Mouse (Mus musculus) cerebellum, adult 2 months (tissue): ENCODE results near the gene Trim13. TPM values are rescaled to one million over a fixed set of nuclear protein-coding genes. Genes with fewer than 3 reads are reported as not detected.

Experiments used
- DNase-seq, 2 experiments: peaks; one replicate each; pipeline ENCODE4 v3.0.0; 2021
- H3K27ac ChIP-seq: fragments of 200-500 bp; 2 replicates; pipeline ENCODE4 v1.5.1; 2012; ENCODE audit warnings: low read length, control low read depth, inconsistent platforms; ENCODE audit not compliant: insufficient read depth
- H3K27me3 ChIP-seq: fragments of 200-500 bp; 2 replicates; pipeline ENCODE4 v1.6.1; 2012; ENCODE audit warnings: inconsistent platforms, mild to moderate bottlenecking, low read length, moderate library complexity; ENCODE audit not compliant: control insufficient read depth, insufficient read depth
- H3K4me1 ChIP-seq: fragments of 200-500 bp; 2 replicates; pipeline ENCODE4 v1.6.1; 2011; ENCODE audit warnings: low read length; ENCODE audit not compliant: control insufficient read depth, insufficient read depth
- H3K4me3 ChIP-seq: fragments of 200-500 bp; replicated peaks from 2 replicates; pipeline ENCODE3; 2011; ENCODE audit warnings: mild to moderate bottlenecking, low read depth, low read length, control low read depth; ENCODE audit not compliant: insufficient read depth
- CTCF ChIP-seq: fragments of 200-500 bp; IDR thresholded peaks from 2 replicates; pipeline ENCODE4 v1.5.1; 2011; ENCODE audit warnings: low read depth, mild to moderate bottlenecking, control low read depth, low read length, moderate library complexity, borderline replicate concordance; ENCODE audit not compliant: insufficient read depth
- POLR2A ChIP-seq: fragments of 200-500 bp; IDR thresholded peaks from 2 replicates; pipeline ENCODE4 v1.6.1; 2011; ENCODE audit warnings: low read length, control low read depth, borderline replicate concordance; ENCODE audit not compliant: insufficient read depth
- WGBS: fragments of 180-500 bp; shearing (Covaris S2); methylation state at CpG from one replicate; pipeline ENCODE4 v1.1.7; 2018; 5-methylcytosine and 5-hydroxymethylcytosine counted together
- polyA plus RNA-seq: library from polyadenylated mRNA; depleted of rRNA; stranded (reverse); fragments of >200 nt; gene quantifications from 2 replicates; pipeline ENCODE4 v1.2.3, GENCODE M21; 2012; rRNA removed

The Trim13 gene
- polyA plus RNA-seq, 1 experiment, result 16.7 TPM

DNA sequence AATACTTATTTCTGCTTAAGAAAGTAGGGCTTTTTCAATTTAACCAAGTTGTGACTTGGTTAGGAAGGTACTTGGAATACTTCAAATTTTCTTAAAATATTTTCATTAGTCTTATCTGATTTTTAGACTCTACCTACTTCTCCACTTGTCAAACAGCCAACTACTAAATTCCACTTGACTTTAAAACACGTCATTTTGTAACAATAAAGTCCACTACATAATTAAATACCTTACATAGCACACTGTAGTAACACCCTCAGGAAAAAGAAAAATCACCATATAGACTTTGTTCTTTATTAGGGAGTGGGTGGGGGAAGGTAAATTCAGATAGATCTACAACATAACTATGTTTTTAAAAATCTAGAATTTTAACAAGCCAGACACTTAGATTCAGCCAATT is 44.6 kb downstream of the Trim13 start:
- H3K4me1 ChIP-seq, result no peaks in the 10 kb centered on the region
- no peak for DNase-seq
- no peak for TF ChIP-seq CTCF
- TF ChIP-seq POLR2A, result no peak
- no peaks in the 10 kb centered on the region for H3K27me3 ChIP-seq
- no peak overlapping the region for H3K27ac ChIP-seq
- 80% methylated on average over 1 of the region's 1 CpGs for WGBS
- H3K4me3 ChIP-seq, result no peak overlapping the region

DNA sequence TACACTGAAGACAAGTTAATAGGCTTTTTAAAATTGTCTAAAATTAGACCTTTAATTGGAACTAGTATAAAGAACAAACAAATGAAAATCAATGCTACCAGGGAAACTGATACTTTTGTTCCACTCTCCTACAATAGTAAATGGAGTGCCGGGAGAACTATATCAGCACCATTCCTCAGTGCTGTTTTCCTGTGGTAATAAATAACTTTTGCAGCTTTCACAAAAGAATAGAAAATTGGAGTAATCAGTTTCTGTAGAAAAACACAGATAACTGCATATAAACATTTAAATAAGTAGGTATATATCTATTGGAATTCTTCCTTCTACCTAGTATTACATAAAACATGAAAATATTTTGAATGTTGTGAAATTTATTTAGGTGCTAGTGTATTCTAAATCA is 47.5 kb downstream of the Trim13 start:
- TF ChIP-seq CTCF, result no peak
- TF ChIP-seq POLR2A, result no peak
- WGBS, result 83% methylated on average over 1 of the region's 1 CpGs
- H3K27me3 ChIP-seq, result no peaks in the 10 kb centered on the region
- H3K4me3 ChIP-seq, result no peak overlapping the region
- no peaks in the 10 kb centered on the region; the same call in 1 of the 2 replicates for H3K4me1 ChIP-seq
- no peak for DNase-seq
- no peak overlapping the region for H3K27ac ChIP-seq

DNA sequence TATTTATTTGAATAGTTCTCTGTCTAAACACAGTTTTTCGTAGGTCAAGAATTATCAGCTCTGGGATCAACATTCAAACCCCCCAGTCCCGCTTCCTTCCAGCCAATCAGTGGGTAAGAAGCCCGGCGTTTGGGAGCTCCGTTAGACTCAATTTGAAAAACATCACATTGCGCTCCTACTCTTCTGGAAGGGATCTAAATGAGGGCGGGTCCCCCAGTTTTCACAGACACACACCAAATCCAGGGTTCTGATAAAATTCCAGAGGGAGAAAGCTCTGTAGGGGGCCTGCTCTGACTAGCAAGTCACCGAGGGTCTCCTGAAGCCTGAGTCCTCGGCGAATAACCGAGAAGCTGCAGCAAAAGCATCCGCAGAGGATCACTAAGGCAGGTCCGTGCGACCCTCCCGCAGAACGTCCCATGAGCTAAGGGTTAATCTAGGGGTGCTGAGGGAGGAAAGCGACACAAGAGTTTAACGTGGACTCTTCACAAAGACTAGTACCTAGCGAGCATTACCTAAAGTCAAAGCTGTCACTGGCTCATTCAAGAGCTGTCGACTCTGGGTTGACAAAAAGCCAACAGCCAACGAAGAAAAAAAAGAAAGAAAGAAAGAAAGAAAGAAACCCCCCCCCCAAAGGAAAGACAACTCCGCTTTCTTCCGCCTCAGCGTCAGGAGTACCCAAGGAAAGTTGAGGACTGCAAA is 49.3 kb downstream of the Trim13 start:
- Histone ChIP-seq H3K27ac (peak overlapping the region; percentile 23; the same call in 1 of the 2 replicates), H3K4me3 (peak overlapping the region; percentile 76), H3K4me1 (peaks cover 4% of the 10 kb centered on the region; the same call in 1 of the 2 replicates), H3K27me3 (no peaks in the 10 kb centered on the region)
- under 1% methylated on average over 24 of the region's 24 CpGs for whole genome bisulfite sequencing
- TF ChIP-seq CTCF (no peak), POLR2A (no peak)
- DNase-seq, result peak; percentile 23 to 41

DNA sequence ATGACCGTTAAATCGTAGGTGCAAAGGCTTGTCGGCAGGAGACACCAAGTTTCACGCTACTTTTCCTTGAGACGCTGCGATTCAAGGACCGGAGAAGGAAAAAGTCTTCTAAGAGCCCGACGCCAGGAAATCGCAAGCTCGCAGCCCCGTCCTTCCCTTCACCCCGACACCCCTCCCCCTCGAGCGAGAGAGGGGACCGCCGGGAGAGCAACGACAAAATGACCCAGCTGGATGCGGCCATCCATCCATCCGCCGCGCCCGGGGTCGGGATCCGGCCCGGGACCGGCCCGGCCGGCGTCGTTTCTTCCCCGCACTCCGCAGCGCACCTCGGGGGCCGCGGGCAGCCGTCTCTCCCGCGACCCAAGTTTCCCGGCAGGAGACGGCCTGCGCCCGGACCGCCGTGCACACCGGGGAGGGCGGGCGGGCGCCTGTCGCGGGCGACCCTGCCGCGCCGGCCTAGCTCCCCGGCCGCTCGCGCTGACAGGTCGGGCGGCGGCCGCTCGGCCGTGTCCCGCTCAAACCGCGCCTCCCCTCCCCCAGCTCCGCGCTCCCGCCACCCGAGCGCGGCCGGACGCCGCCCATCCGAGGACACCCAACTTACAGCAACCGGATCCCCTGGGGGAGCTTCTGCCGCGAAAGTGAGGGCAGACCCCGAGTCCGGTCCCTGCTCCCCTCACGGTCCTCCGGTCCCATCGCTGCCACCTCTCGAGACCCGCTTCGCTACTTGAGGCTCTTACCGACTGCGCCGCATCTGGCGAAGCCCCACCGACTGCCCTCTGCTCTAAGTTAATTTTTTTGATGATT is 50.0 kb downstream of the Trim13 start:
- Histone ChIP-seq H3K27ac (peak overlapping the region; percentile 61), H3K4me3 (peak overlapping the region; percentile 76), H3K4me1 (peaks cover 4% of the 10 kb centered on the region; the same call in 1 of the 2 replicates), H3K27me3 (no peaks in the 10 kb centered on the region)
- DNase-seq, result peak in 1 of 2 experiments; percentile 23
- WGBS, result under 1% methylated on average over 93 of the region's 95 CpGs
- no peak for TF ChIP-seq CTCF
- no peak for TF ChIP-seq POLR2A

DNA sequence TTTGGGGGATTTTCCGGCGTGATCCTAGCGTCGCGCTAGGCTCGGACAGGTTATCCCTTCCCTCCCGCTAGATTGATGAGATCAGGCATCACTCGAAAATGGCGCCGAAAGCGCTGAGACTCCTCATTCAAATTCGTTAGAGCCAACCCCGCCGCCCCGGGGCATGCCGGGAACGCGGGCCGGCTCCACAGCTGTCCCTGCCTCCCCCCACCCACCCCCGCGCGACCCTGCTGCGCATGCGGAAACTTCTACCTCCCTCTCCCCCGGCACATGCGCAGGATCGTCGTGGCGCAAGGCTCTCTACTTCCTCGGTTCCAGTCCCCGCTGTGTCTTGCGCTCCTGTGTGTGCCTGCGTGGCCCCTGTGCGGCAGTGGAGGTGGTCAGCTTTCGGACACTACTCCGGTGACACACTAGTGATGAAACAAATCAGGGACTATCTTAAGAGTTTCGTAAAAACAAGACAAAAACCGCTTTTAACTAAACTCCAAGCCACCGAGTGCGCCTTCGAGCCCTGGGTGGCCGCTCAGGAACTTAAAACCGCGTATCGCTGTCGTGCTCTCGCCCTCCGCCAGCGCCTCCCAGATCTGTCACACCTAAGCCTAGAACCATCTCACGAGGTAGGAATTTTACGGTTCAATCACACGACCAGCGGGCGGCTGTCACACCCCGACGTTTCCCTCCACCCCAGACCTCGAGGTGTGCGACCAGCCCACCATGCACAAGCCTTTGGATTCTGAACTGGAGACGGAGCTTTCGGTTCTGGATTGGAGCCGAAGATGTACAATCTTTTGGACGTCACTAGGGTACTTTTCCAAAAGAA is 50.8 kb downstream of the Trim13 start:
- H3K4me3 ChIP-seq, result peak overlapping the region; percentile 76
- H3K27ac ChIP-seq, result peak overlapping the region; percentile 61
- 2% methylated on average over 62 of the region's 62 CpGs for WGBS
- TF ChIP-seq POLR2A (peak; percentile 91), CTCF (no peak)
- H3K4me1 ChIP-seq, result peaks cover 4% of the 10 kb centered on the region; the same call in 1 of the 2 replicates
- no peaks in the 10 kb centered on the region for H3K27me3 ChIP-seq
- peak; percentile 93 to 95 for DNase-seq

DNA sequence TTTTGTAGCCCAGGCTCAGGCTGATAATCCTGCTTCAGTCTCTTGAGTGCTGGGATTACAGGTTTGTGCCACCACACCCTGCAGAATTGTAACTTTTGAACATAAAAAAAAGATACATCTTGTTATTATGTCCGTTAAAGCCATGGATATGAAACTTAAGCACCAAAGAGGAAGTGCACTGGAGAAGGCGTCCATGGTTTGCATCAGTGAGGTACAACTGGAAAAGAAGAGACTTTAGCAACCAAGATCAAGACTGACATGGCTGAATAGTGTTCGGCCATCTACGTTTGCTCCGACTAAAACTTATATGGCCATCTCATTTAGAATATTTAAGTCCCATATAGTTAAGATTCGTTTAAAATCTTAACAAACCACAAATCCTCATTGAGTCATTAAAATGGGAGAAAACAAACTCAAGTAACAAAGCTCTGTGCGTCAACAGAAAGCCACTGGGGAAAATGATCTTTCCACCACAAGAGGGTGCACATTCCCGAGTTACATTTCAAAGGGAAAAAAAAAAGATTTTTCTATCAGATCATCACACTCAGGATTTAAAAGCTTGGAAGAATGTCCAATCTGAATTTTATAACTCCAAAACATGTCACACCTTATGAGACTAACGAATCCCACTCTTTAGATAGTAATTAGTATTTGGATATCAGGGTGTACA is 52.4 kb downstream of the Trim13 start:
- no peaks in the 10 kb centered on the region for H3K27me3 ChIP-seq

More for the DNA sequence above, 52.4 kb downstream of the Trim13 start:
- no peak for TF ChIP-seq POLR2A
- TF ChIP-seq CTCF, result peak; percentile 36; the same call in 1 of the 2 replicates
- Histone ChIP-seq H3K4me3 (no peak overlapping the region), H3K4me1 (peaks cover 4% of the 10 kb centered on the region; the same call in 1 of the 2 replicates), H3K27ac (no peak overlapping the region)
- DNase-seq, result peak; percentile 35 to 48
- WGBS, result 36% methylated on average over 9 of the region's 9 CpGs

Other genes with a start within 250 kb of the Trim13 start
- gene Ebpl, start 237.8 kb upstream of the Trim13 start, polyA plus RNA-seq, result 5.1 and 5.5 TPM in 2 replicates
- gene Kpna3, start 158.4 kb upstream of the Trim13 start, polyA plus RNA-seq, result 37.7 and 38.9 TPM in 2 replicates
- gene Spryd7, start 41.4 kb upstream of the Trim13 start, polyA plus RNA-seq, result 41.1 and 41.7 TPM in 2 replicates
- 0.51 and 0.73 TPM in 2 replicates for gene Kcnrg, start 9.2 kb downstream of the Trim13 start, polyA plus RNA-seq